Mouse (Mus musculus) gastrocnemius, adult 2 months (tissue): ENCODE data around the gene Rbm20. TPM values are rescaled to one million over a fixed set of nuclear protein-coding genes. Genes with fewer than 3 reads are reported as not detected.

Experiments used
- DNase-seq: peaks from one replicate; pipeline ENCODE4 v3.0.0; 2022
- H3K27ac ChIP-seq: fragments of 200-600 bp; 2 replicates; pipeline ENCODE4 v1.8.1; 2022; ENCODE audit warnings: mild to moderate bottlenecking
- H3K4me3 ChIP-seq: fragments of 200-600 bp; 2 replicates; pipeline ENCODE4 v1.8.1; 2022; ENCODE audit warnings: mild to moderate bottlenecking, moderate library complexity
- CTCF ChIP-seq: fragments of 200-600 bp; IDR thresholded peaks from 2 replicates; pipeline ENCODE4 v1.8.1; 2022; ENCODE audit warnings: antibody characterized with exemption, mild to moderate bottlenecking, moderate library complexity
- intact Hi-C: fragments of 180-260 bp; cut with DNase I; formaldehyde crosslinking; loops from one replicate; pipeline ENCODE4 v1.15.1; 2025
- total RNA-seq, 2 experiments: library from RNA; stranded (reverse); gene quantifications; 2 replicates each; pipeline ENCODE4 v1.2.3; 2021

Rbm20 gene
- total RNA-seq, 2 experiments from 2014 or later: 72.6 to 73.2 TPM

- TF ChIP-seq CTCF: no peak
- Histone ChIP-seq H3K27ac (peak overlapping the region; percentile 93), H3K4me3 (peak overlapping the region; percentile 88)
- peak; percentile 57 for DNase-seq
- intact Hi-C loops: loop anchor here (2.0 kb wide), 1 partner anchor 51 kb away; no protein-coding TSS in a partner anchor
Observed at GRCm38 (mm10) chr19:53676228-53676627, 878 bp upstream of the Rbm20 start.

GRCm38 (mm10) chr19:53679194-53679593 is 2.1 kb downstream of the Rbm20 start:
- intact Hi-C loops: no loop called here
- DNase-seq: no peak
- H3K4me3 ChIP-seq: peak overlapping the region; percentile 88
- peak overlapping the region; percentile 93; the same call in 1 of the 2 replicates for H3K27ac ChIP-seq
- no peak for TF ChIP-seq CTCF

GRCm38 (mm10) chr19:53679981-53680380 is 2.9 kb downstream of the Rbm20 start:
- no peak for TF ChIP-seq CTCF
- intact Hi-C loops: no loop called here
- Histone ChIP-seq H3K27ac (peak overlapping the region; percentile 93), H3K4me3 (peak overlapping the region; percentile 88)
- no peak for DNase-seq

- TF ChIP-seq CTCF: no peak
- DNase-seq: no peak
- no peak overlapping the region for H3K27ac ChIP-seq
- H3K4me3 ChIP-seq: no peak overlapping the region
- intact Hi-C loops: no loop called here
Observed at GRCm38 (mm10) chr19:53682427-53682826, 5.3 kb downstream of the Rbm20 start.

DNA sequence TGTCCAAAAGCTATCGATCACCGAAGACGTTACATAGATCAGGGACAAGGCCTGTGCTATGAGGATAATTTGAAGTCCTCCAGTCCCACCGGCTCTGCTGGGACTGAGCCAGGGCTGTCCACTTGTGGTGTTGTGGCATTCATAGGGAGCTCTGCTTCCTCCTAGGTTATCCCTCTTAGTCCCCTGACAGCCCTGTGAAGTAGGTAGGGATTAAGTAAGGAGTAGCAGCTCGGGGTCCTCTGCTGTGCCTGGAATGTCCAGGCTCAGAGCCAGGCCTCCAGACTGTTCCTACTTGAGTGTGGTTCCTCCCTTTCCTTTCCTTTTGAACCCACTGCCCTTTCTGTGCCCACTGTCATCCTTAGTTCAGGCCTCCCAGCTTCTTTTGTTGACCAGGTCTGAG is 10.5 kb downstream of the Rbm20 start:
- intact Hi-C loops: no loop called here
- no peak for TF ChIP-seq CTCF
- no peak for DNase-seq
- Histone ChIP-seq H3K27ac (no peak overlapping the region), H3K4me3 (no peak overlapping the region)

- DNase-seq: no peak
- Histone ChIP-seq H3K4me3 (no peak overlapping the region), H3K27ac (no peak overlapping the region)
- no peak for TF ChIP-seq CTCF
- intact Hi-C loops: no loop called here
Observed at GRCm38 (mm10) chr19:53690816-53691215, 13.7 kb downstream of the Rbm20 start.

GRCm38 (mm10) chr19:53694020-53694419 is 16.9 kb downstream of the Rbm20 start:
- intact Hi-C loops: no loop called here
- Histone ChIP-seq H3K4me3 (no peak overlapping the region), H3K27ac (no peak overlapping the region)
- DNase-seq: no peak
- no peak for TF ChIP-seq CTCF

- H3K4me3 ChIP-seq: no peak overlapping the region
- H3K27ac ChIP-seq: peak overlapping the region; percentile 92
- intact Hi-C loops: no loop called here
- TF ChIP-seq CTCF: no peak
- DNase-seq: no peak
Observed at GRCm38 (mm10) chr19:53696079-53696478, 19.0 kb downstream of the Rbm20 start.

GRCm38 (mm10) chr19:53696655-53697054 is 19.5 kb downstream of the Rbm20 start:
- no peak for DNase-seq
- TF ChIP-seq CTCF: no peak
- Histone ChIP-seq H3K27ac (peak overlapping the region; percentile 92), H3K4me3 (peak overlapping the region; percentile 54; the same call in 1 of the 2 replicates)
- intact Hi-C loops: loop anchor here (1.0 kb wide), 1 partner anchor 19 kb away; the partner anchor contains the start of gene Rbm20

GRCm38 (mm10) chr19:53697376-53698126 is 20.4 kb downstream of the Rbm20 start:
- intact Hi-C loops: loop anchor here (1.0 kb wide), 1 partner anchor 20 kb away; the partner anchor contains the start of gene Rbm20
- TF ChIP-seq CTCF: no peak
- Histone ChIP-seq H3K27ac (peak overlapping the region; percentile 92), H3K4me3 (peak overlapping the region; percentile 54)
- peak; percentile 86 for DNase-seq

- intact Hi-C loops: loop anchor here (5.0 kb wide), 1 partner anchor 52 kb away; no protein-coding TSS in a partner anchor
- TF ChIP-seq CTCF: no peak
- Histone ChIP-seq H3K27ac (peak overlapping the region; percentile 16; the same call in 1 of the 2 replicates), H3K4me3 (no peak overlapping the region)
- no peak for DNase-seq
Observed at GRCm38 (mm10) chr19:53699671-53700070, 22.6 kb downstream of the Rbm20 start.

- Histone ChIP-seq H3K27ac (no peak overlapping the region), H3K4me3 (no peak overlapping the region)
- DNase-seq: no peak
- intact Hi-C loops: loop anchor here (5.0 kb wide), 1 partner anchor 54 kb away; no protein-coding TSS in a partner anchor
- no peak for TF ChIP-seq CTCF
Observed at GRCm38 (mm10) chr19:53701434-53701833, 24.3 kb downstream of the Rbm20 start.
